Mouse (Mus musculus) heart, embryonic 11.5 days (tissue): ENCODE measurements around the gene 2200002D01Rik. TPM values are rescaled to one million over a fixed set of nuclear protein-coding genes. Genes with fewer than 3 reads are reported as not detected.
A peak's percentile ranks its signal among the peaks of the same experiment; 100 is the strongest.

ENCODE experiments used
- ATAC-seq: fragments of 200-750 bp; cut with Nextera tagmentation; replicated peaks from 2 replicates; pipeline ENCODE4 v1.8.0; 2017; ENCODE audit warnings: moderate library complexity; ENCODE audit not compliant: insufficient number of reproducible peaks, low FRiP score, low TSS enrichment
- H3K27ac ChIP-seq: fragments of 300-500 bp; sonication (generic); 2 replicates; pipeline ENCODE4 v1.5.1; 2014; ENCODE audit warnings: mild to moderate bottlenecking, low read depth, low read length
- H3K27me3 ChIP-seq: fragments of 300-500 bp; sonication (generic); 2 replicates; pipeline ENCODE4 v1.6.1; 2014; ENCODE audit warnings: mild to moderate bottlenecking, low read length, mixed read lengths; ENCODE audit not compliant: control insufficient read depth, insufficient read depth
- H3K36me3 ChIP-seq: fragments of 300-500 bp; sonication (generic); 2 replicates; pipeline ENCODE4 v1.6.1; 2014; ENCODE audit warnings: mild to moderate bottlenecking, low read length, moderate library complexity, mixed read lengths; ENCODE audit not compliant: control insufficient read depth, insufficient read depth
- H3K4me1 ChIP-seq: fragments of 300-500 bp; sonication (generic); 2 replicates; pipeline ENCODE4 v1.6.1; 2014; ENCODE audit warnings: low read length; ENCODE audit not compliant: control insufficient read depth, insufficient read depth
- H3K4me2 ChIP-seq: fragments of 300-500 bp; sonication (generic); 2 replicates; pipeline ENCODE4 v1.6.1; 2014; ENCODE audit warnings: mild to moderate bottlenecking, moderate library complexity
- H3K4me3 ChIP-seq: fragments of 300-500 bp; sonication (generic); 2 replicates; pipeline ENCODE4 v1.5.1; 2014; ENCODE audit warnings: low read depth, low read length
- H3K9ac ChIP-seq: fragments of 300-500 bp; sonication (generic); 2 replicates; pipeline ENCODE4 v1.6.1; 2014; ENCODE audit warnings: mild to moderate bottlenecking, low read depth, low read length, moderate library complexity
- H3K9me3 ChIP-seq: fragments of 300-500 bp; sonication (generic); replicated peaks from 2 replicates; pipeline ENCODE4 v1.6.1; 2016; ENCODE audit warnings: low read length; ENCODE audit not compliant: control insufficient read depth
- WGBS: fragments of 180-500 bp; shearing (Covaris S2); extraction: QIAGEN DNeasy Blood & Tissue Kit; methylation state at CpG from one replicate; pipeline ENCODE4 v1.1.7; 2014; ENCODE audit not compliant: insufficient replicate concordance; 5-methylcytosine and 5-hydroxymethylcytosine counted together
- polyA plus RNA-seq: library from polyadenylated mRNA; unstranded; fragments of >200 nt; fragmentation: Nextera tagmentation; extraction: Ambion mirVana; gene quantifications from 2 replicates; pipeline ENCODE4 v1.2.1, GENCODE M21; 2014

2200002D01Rik gene
- polyA plus RNA-seq, 1 experiment from 2014 or later, result 8.8 TPM

DNA sequence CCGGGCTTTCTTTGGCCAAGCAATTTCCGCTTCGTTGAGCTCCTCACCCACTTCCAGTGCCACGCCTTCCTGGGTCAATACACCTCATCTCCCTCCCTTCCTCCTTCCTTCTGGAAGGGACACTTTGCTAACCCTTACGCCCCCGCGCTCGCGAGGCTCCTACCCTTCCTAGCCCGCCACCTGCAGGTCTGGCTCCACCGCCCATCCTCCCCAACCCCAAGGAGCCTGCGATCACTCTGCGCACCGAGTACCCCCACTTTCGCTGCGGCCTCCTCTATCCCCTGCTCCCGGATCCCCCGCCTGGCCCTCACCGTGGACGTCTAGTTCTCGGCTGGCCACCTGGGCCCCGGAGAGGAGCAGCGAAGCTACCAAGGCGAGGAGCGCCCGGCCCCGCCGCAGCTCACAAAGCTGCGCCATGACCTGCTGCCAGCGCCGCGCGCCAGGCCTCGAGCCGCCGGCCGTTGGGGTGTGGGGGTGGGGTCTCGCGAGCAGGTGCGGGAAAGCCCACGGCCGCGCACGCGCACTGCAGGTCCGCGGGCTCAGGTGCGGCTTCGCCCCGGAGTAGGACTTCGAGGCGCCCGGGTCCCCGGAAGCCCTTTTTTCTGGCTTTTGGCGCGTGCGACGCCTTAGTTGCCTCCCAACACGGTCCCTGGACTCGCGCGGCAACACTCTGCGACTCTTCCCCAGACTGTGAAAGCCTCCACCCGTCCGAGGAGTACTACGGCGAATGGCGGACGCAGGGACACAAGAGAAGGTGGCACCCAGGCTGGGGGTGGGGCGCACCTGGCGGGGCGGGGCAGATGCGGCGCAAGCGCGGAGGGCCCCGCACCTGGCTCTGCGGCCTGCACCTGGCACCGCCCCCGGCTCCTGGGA lies 33.2 kb upstream of the 2200002D01Rik start, which contains the start of gene Spint2:
Spint2 (minus strand) TSS at position 712 of the 873 bp plus-strand sequence.
- Histone ChIP-seq H3K9ac (peak within 1 kb of the TSS; percentile 77), H3K9me3 (no peaks in the 10 kb centered on the region), H3K36me3 (no peaks in the 10 kb centered on the region), H3K27ac (no peak within 1 kb of the TSS), H3K4me1 (peaks cover 22% of the 10 kb centered on the region), H3K4me3 (peak within 1 kb of the TSS; percentile 59), H3K4me2 (peak within 1 kb of the TSS; percentile 100), H3K27me3 (peaks cover 36% of the 10 kb centered on the region)
- peak; percentile 50; the same call in 1 of the 2 replicates for ATAC-seq
- 1% methylated on average over 80 of the region's 80 CpGs for WGBS

DNA sequence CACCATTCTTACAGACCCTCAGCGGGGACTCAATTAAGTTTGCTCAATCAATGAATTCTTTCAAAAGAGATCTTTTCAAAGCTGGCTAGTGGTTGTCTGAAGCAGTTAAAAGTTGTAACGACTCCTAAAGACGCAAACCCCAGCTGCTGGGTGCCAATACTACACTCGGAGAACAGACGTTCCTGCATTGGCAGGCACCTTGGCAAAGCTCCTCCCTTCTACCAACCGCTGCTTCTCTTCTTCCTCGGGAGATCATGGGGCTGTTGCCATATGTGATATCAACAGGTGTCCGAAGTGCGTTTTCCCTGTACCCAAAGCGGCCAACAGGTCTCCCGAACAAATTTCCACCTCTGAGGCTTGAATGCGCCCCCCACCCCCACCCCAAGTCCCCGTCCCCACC lies 32.5 kb upstream of the 2200002D01Rik start:
- ATAC-seq, result no peak
- Histone ChIP-seq H3K27ac (no peak overlapping the region), H3K4me2 (peak overlapping the region; percentile 100), H3K9me3 (no peaks in the 10 kb centered on the region), H3K27me3 (peaks cover 34% of the 10 kb centered on the region), H3K36me3 (no peaks in the 10 kb centered on the region), H3K9ac (peak overlapping the region; percentile 77), H3K4me1 (peaks cover 22% of the 10 kb centered on the region), H3K4me3 (peak overlapping the region; percentile 59)
- WGBS, result 17% methylated on average over 13 of the region's 13 CpGs

DNA sequence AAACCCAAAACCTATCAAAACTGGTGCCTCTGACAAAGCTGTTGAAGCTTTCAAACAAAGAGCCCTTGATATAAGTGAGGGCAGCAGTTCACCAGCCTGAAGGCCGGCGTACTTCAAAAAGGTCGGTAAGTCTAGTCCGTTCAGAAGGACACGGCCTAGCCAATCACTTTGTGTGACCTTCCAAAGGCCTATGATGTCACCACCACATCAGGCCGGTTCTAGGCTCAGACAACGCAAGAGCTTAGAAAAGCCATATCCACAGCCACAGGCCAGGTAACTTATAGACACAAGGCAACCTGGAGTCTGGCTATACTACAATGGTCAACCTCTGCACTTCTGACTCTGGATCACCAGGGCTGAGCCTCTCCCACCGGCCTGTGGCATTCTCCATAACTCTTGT lies 31.7 kb upstream of the 2200002D01Rik start:
- Histone ChIP-seq H3K4me2 (no peak overlapping the region), H3K4me3 (no peak overlapping the region), H3K27me3 (peaks cover 30% of the 10 kb centered on the region), H3K4me1 (peaks cover 22% of the 10 kb centered on the region), H3K27ac (peak overlapping the region; percentile 17; the same call in 1 of the 2 replicates), H3K9me3 (no peaks in the 10 kb centered on the region), H3K36me3 (no peaks in the 10 kb centered on the region), H3K9ac (no peak overlapping the region)
- 26% methylated on average over 8 of the region's 8 CpGs for WGBS
- ATAC-seq, result 0 out of 2 replicates have a peak, but pooled peaks have one; percentile 40

DNA sequence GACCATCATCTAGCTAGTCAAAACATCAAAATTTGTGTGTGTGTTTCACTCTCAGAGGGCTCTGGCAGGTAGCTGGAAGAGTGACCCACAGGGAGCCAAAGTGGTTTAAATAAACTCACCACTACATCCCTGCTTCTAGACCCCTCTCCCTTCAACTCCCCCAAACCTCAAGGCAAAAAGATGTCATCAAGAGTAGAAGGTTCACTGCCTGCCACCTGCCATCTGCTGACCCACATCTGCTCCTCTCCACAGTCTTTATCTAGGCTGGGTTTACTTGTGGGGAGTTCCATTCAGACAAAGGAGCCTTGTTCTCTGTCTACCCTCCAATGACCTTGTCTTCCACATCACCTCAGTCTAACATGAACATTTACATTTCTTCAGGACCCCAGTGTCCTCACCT lies 31.0 kb upstream of the 2200002D01Rik start:
- no peak overlapping the region for H3K4me3 ChIP-seq
- no peaks in the 10 kb centered on the region for H3K9me3 ChIP-seq
- H3K4me1 ChIP-seq, result peaks cover 22% of the 10 kb centered on the region
- no peak for ATAC-seq
- no peaks in the 10 kb centered on the region for H3K36me3 ChIP-seq
- peaks cover 30% of the 10 kb centered on the region for H3K27me3 ChIP-seq
- no peak overlapping the region for H3K4me2 ChIP-seq
- H3K27ac ChIP-seq, result 0 out of 2 replicates have a peak overlapping the region, but pooled peaks have one; percentile 46
- no peak overlapping the region for H3K9ac ChIP-seq

DNA sequence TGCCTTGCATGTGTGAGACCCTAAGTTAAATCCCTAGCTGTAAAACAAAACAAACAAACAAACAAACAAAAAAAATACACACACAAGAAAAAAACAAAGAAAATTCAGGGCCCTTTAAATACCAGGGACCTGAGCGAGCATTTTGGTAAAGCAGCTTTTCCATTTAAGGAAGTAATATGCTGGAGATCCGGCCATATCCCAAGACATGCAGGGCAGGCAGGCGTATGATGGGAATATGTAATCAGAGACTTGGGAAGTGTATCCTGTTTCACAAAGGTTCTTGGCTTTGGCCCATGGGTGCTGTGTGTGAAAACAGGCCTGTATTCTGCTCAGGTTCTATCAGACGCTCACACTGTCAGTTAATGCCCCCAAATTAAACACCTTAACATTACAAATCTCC lies 29.2 kb upstream of the 2200002D01Rik start:
- H3K36me3 ChIP-seq, result no peaks in the 10 kb centered on the region
- peaks cover 24% of the 10 kb centered on the region for H3K4me1 ChIP-seq
- ATAC-seq, result no peak
- no peaks in the 10 kb centered on the region for H3K9me3 ChIP-seq
- no peak overlapping the region for H3K4me3 ChIP-seq
- no peak overlapping the region for H3K27ac ChIP-seq
- no peak overlapping the region for H3K9ac ChIP-seq
- peaks cover 19% of the 10 kb centered on the region for H3K27me3 ChIP-seq
- H3K4me2 ChIP-seq, result no peak overlapping the region
- WGBS, result 87% methylated on average over 4 of the region's 4 CpGs

DNA sequence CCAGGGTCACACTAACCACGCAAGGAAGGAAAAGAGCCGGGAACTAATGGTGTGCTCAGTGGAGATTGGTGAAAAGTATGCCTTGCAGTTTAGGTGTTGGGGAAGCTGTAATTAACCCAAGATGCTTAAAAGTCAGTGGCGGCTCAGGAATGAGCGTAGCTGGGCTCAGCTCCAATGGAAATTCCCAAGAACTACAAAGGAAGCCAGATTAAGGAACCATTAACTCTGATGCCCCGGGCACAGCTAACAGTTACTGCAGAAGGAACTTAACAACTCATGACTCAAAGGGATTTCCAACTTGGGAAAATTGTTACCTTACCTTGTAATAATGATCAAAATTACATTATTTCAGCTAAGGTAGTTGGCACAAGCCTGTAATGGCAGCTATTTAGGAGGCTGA lies 28.4 kb upstream of the 2200002D01Rik start:
- Histone ChIP-seq H3K9ac (no peak overlapping the region), H3K27me3 (peaks cover 11% of the 10 kb centered on the region), H3K4me3 (no peak overlapping the region), H3K27ac (no peak overlapping the region), H3K9me3 (no peaks in the 10 kb centered on the region), H3K4me2 (no peak overlapping the region), H3K4me1 (peaks cover 26% of the 10 kb centered on the region), H3K36me3 (no peaks in the 10 kb centered on the region)
- ATAC-seq, result no peak
- 80% methylated on average over 5 of the region's 5 CpGs for WGBS

- WGBS, result 51% methylated on average over 8 of the region's 8 CpGs
- Histone ChIP-seq H3K4me2 (peak overlapping the region; percentile 22), H3K4me3 (no peak overlapping the region), H3K36me3 (no peaks in the 10 kb centered on the region), H3K27ac (peak overlapping the region; percentile 35; the same call in 1 of the 2 replicates), H3K27me3 (no peaks in the 10 kb centered on the region), H3K4me1 (peaks cover 10% of the 10 kb centered on the region), H3K9ac (0 out of 2 replicates have a peak overlapping the region, but pooled peaks have one; percentile 39), H3K9me3 (no peaks in the 10 kb centered on the region)
- ATAC-seq, result no peak
Measured at GRCm38 (mm10) chr7:29271687-29272465, 23.6 kb upstream of the 2200002D01Rik start.

DNA sequence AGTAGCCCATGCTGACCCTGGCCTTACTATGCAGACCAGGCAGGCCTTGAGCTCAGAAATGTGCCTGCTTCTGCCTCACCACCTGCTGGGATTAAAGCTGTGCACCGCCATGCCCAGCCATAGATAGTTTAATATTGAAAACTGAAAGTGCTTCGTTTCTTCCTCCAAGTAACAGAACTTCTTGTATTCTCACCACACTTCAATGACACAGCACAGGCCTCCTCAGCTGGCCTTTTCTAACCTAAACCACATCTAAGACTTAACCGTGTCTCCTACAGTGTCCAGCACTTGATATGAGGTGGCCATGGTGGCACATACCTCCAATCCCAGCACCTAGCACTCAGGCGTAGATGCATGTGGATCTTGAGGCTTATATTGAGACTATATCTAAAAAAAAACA lies 22.2 kb upstream of the 2200002D01Rik start:
- no peak overlapping the region for H3K4me3 ChIP-seq
- 80% methylated on average over 4 of the region's 4 CpGs for WGBS
- no peaks in the 10 kb centered on the region for H3K9me3 ChIP-seq
- ATAC-seq, result no peak
- H3K27me3 ChIP-seq, result no peaks in the 10 kb centered on the region
- H3K36me3 ChIP-seq, result no peaks in the 10 kb centered on the region
- no peak overlapping the region for H3K9ac ChIP-seq
- H3K4me2 ChIP-seq, result no peak overlapping the region
- H3K27ac ChIP-seq, result no peak overlapping the region
- peaks cover 10% of the 10 kb centered on the region for H3K4me1 ChIP-seq
